Mouse (Mus musculus) ovary, adult 10 weeks (tissue): ENCODE measurements around the gene Nxn. TPM values are rescaled to one million over a fixed set of nuclear protein-coding genes. Genes with fewer than 3 reads are reported as not detected.

Source experiments
- polyA plus RNA-seq: library from polyadenylated mRNA; stranded (reverse); fragments of 350-450 nt; fragmentation: Illumina TruSeq; extraction: RNeasy Lipid Tissue Mini Kit (QIAGEN cat#74804); gene quantifications from one replicate; pipeline ENCODE4 v1.2.3, GENCODE M21; 2014

Nxn gene
- 9.1 TPM for polyA plus RNA-seq

DNA sequence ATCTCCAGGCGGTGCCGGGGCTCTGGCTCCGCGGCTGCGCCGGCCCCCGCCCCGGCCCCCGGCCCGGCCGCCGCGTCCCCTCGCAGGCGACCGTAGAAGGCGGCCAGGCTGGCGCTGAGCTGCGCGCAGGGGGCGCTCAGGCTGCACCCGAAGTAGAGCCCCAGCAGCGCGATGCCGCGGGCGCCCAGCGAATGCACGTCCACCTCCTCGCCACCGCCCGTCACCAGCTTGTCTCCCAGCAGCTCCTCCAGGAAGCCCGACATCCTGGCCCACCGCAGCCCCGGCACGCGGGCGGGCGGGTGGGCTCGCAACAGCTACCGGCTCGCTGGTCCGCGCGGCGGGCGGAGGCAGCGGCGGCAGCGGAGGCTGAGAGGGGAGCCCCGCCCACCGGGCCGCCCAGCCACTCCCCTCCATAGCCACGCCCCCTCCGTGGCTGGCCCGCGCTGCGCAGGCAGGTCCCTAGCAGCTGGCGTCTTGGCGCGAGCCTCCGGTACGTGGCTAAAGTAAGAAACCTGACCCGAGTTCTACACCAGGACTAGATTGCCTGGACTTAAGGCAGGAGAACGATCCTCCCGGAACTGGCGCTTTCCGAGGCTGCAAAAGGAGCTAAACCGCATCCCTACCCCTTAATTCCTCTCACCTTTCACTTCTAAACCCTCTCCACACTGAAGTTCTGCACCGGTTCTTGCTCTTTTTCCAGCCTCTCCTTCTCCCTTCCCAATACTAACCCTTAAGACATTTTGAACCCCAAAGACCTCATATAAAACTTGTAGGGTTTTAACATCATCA lies at the start of gene Nxn:
Gene Nxn (minus strand): TSS at position 343 of the 789 bp plus-strand sequence.

DNA sequence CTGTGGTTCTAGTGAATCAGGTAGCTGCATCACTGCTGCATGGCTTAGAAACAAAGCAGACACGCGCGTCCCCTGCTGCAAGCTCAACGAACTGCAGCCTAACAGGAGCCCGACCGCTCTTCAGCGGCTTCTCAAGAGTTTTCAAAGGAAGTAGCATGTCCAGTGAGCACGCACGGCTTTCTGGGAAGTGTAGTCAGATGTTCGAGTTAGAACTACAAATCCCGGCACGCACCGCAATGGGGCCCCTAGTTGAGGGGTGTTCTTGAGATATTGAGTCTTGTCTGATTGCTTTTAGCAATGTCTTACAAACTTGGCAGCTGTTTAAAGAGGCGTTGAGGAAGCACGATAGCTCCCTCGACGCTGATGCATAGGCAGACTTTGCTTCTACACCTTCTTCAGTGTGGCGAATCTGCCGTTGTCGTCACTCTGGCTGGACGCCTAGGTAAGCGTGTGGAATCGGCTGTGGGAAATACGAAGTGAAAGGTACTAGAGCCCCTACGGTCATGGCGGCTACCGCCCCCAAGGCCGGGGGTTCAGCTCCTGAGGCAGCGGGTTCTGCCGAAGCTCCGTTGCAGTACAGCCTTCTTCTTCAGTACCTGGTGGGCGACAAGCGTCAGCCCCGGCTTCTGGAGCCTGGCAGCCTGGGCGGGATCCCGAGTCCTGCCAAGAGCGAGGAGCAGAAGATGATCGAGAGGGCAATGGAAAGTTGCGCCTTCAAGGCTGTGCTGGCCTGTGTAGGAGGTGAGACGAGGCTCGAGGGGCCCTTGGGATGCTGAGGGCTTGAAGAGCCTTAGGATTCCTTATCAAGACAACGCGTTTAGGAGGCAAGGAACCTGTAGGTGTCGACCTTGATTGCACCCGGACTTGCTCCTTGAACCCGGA lies 8.0 kb upstream of the Nxn start, which contains the start of gene Timm22:
Gene Timm22 (plus strand): TSS at position 251 of the 882 bp plus-strand sequence.

DNA sequence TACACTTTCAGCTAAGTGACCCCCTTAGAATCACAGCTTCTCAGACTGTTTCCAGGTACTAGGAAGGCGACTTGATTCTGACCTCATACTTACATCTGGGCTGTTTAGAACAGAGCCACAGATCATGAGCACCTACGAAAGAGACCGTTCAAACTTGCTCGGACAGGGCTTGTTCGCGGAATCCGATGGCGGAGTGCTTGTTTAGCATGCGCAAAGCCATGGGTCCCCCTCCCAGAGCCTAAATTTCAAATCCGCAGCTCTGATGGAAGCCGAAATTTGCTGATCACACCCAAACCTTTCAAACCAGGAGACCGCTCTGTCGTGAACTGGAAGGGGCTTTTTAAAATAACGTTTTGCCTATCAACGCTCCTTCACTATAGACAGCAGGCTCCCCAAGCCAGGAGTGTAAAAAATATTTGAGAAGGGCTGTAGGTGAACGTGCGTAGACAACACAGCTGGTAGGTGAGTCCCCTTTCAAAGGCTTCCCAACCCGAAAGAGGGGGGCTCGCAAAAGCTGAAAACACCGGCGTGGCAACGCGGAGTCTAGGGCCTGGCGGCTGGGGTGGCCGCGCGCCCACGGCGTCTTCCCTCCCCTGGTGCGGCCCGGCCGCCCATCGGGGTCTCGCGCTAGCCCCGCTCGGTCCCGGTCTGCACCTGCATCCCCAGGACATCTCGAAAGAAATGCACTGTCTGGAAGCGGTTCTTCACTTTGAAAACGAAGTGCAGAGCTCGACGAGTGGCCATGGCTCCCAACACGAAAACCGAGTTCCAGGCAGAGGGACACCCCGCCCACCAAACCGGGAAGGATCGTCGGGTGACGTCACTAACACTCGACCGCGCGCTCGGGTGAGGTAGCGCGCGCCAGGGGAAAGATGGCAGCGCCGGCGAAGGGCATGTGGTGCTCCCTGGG lies 155.8 kb downstream of the Nxn start, which contains the start of the genes Mrm3 and Glod4:
Gene Mrm3 (plus strand): TSS at position 815 of the 910 bp plus-strand sequence.
Gene Glod4 (minus strand): TSS at position 825 of the 910 bp plus-strand sequence.

DNA sequence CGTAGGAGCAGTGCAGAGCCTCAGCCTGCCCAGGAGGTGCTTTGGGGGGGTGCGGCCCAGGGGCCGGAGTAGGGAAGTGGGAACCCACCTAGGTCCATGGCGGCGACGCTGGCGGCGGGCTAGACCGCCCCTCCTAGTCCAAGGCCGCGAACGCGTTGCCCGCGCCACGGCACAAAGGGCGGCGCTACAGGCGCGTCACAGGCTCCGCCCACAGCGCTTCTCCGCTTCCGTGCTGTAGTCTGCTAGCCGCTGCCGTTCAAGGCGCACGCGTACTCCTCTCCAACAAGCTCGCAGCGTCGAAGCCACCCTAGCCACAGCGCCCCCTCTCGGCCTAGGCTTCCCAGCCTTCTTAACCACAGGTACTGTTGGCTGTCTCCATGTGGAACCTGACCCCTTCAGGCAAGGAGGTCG lies 181.5 kb downstream of the Nxn start, which contains the start of the genes Dbil5 and Gemin4:
Gene Dbil5 (plus strand): TSS at position 219 of the 411 bp plus-strand sequence.
Gene Gemin4 (minus strand): TSS at position 275 of the 411 bp plus-strand sequence.

Other genes starting within 250 kb of the Nxn start
- 37.7 TPM for gene Vps53, start 219.5 kb downstream of the Nxn start, polyA plus RNA-seq
- 9.0 TPM for gene Fam57a, start 219.5 kb downstream of the Nxn start, polyA plus RNA-seq
- gene Dbil5, start 181.5 kb downstream of the Nxn start, polyA plus RNA-seq: not detected
- gene Gemin4, start 181.5 kb downstream of the Nxn start, polyA plus RNA-seq: 3.9 TPM
- gene Mrm3, start 155.4 kb downstream of the Nxn start, polyA plus RNA-seq: 1.3 TPM
- gene Glod4, start 155.4 kb downstream of the Nxn start, polyA plus RNA-seq: 168 TPM
- gene Timm22, start 7.8 kb upstream of the Nxn start, polyA plus RNA-seq: 6.6 TPM
- gene Abr, start 223.2 kb upstream of the Nxn start, polyA plus RNA-seq: 14.9 TPM